Mouse (Mus musculus): ENCODE results near the gene Fgfr2.

Fgfr2 gene

DNA sequence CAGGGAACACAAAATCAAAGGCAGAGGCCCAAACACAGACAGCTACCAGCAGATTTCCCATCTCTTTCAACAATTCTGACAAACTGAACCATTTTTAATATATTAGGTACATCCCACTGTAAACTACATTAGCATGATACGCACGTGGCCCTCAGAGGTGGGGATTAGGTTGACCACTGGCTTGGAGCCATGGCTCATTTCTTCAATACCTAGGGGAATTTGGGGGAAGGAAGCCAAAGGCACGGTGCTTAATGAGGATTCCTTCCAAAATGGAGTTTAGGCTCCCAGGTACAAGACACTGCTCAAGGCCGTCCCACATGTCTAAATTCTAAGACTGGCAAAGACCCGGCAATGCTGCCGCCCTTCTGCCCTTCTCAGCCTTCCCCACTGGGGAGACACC lies 120.9 kb downstream of the Fgfr2 start:
- no peak for DNase-seq

DNA sequence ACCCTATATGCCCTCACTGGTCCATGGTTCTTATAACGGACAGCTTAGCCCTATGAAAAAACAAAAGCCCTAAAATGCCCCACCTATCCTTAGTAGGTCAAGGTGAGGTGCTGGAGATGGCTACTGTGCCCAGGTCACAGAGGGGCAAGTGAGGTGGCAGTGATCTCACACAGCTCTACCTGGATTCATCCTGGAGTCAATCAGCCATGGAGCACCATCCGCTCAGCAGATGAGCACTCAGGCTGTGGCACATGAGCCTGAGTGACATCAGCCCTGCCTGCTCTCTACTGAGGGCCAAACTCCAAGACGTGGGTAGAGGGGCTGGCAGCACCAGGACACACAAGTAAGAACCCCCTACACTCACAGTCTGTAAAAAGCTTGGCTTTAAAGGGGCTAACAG lies 121.8 kb downstream of the Fgfr2 start:
- peak in 1 of 2 experiments; percentile 22 for DNase-seq

DNA sequence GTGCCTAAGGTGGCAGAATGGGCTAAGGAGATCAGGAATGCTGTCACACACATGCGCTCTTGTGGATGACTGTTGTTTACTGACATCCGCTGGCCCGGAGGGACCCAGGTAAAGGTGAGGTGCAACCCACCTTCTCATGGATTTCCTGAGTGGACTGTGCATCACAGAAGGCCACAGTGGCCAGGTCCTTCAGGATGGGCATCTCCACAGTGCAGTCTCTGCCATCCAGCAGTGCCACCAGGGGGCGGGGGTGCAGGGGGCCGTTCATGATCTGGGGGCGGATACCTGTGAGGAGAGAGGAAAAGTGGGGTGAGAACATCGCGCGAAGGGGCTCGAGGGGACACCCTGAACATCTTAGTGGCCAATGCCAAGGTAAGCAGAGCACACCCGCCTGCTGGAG lies 124.1 kb downstream of the Fgfr2 start:
- peak in 1 of 2 experiments; percentile 8 for DNase-seq

DNA sequence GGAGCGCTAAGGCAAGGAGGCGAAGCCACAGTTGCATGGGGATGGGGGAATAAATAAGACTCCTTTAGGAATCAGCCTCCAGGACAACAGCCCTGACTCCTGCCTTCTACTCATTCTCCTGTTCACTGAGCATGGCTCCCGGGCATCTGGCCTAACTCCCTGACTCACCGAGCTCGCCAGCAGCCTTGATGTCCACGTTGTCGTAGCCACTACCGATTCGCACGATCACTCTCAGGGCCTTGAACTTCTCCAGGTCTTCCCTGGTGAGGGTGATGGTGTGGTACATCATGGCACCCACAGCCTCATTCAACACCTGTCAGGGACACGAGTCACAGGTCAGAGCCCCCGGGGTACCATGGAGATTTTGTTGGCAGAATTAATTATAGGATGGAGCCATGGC lies 124.5 kb downstream of the Fgfr2 start:
- peak in 1 of 2 experiments; percentile 17 for DNase-seq

DNA sequence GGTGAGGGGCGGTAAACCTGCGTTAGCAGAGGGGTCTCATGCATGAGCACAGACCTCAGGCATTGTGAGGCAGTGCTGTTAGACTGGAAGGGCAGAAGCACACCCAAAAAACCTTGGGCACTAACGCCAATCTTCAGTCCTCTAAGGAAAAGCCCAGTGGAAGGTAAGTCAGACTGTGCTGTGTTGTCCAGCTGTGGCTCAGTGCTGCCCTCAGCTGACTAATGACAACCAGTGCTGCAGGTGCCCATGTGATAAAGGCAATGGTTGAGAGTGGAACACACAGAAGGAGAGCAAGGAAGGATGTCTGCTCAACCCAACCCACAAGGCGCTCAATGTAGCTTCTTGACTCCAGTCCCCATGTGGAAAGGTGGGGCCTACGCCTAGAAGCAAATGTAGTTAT lies 126.8 kb downstream of the Fgfr2 start:
- DNase-seq = peak in 1 of 2 experiments; percentile 27

DNA sequence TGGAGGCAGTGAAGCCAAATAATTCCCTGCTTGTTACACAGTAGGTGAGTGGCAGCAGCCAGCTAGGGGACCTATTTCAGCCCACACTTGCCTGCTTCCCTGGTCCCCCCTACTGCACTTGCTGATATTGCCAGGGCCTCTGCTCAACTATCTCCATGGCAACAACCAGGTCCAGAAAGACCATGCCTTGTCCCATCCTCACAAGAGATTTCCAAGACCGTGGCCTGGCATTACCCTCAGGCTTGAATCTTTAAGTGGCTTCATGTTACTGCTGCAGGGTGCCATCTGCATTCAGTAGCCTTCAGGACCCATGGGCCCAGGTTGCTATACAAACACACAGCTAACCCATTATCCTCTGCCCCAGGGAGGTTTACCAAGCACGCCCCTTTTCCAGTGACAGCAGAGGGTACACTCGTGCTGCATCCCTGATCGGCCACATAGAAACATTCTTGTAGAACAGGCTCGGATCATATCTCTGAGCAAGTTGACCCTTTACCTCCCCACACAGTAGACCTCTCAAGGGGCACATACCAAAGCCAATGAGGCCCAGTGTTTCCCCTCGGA lies 128.4 kb downstream of the Fgfr2 start:
- peak in 1 of 2 experiments; percentile 5 for DNase-seq

DNA sequence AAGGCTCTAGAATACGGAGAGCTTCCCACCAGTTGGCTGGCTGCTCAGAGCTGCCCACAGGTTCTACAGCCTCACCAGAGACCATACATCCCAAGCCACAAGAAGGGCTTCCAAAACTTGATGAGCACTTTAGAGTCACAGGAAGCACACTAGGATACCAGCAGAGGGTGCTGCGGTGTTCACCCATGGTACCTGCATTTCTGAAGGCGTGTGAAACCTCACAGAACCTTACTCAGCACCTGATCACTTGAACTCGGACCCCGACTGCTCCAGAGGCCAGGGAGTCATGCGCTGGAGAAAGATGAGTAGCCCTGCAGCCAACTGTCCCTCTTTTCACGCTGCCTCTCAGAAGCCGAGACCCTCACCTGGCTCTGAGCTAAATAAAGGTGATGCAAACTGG lies 129.0 kb downstream of the Fgfr2 start:
- DNase-seq = peak in 1 of 2 experiments; percentile 15

DNA sequence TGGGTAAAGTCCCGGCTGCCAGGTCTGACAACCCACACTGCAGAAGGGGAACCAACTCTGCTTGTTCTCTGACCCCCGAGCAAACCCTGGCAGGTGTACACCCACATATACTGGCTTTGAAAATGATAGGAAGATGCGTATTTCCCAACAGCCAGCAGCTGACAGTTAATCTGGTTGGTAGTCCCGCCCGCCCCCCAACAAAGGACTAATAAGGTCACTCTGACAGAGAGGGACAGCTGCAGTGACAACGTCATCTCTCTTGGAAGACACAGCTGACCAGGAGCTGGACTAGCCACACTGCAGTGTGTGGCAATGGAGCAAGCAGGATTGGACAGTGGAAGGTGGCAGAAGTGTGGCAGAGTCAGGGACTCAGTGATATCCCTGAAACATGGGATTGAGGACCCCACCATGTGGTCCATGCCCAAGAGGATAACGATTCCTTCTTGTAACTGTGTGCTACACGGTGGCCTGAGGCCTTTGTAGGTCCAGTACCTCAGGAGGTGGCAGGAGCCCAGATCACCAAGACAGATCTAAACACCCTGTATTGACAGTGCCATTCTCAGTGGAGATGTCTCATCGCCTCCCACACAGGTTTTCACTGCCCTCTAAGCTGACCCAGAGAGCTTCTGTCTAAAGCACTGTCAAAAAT lies 130.1 kb downstream of the Fgfr2 start:
- DNase-seq = peak in 1 of 2 experiments; percentile 8

DNA sequence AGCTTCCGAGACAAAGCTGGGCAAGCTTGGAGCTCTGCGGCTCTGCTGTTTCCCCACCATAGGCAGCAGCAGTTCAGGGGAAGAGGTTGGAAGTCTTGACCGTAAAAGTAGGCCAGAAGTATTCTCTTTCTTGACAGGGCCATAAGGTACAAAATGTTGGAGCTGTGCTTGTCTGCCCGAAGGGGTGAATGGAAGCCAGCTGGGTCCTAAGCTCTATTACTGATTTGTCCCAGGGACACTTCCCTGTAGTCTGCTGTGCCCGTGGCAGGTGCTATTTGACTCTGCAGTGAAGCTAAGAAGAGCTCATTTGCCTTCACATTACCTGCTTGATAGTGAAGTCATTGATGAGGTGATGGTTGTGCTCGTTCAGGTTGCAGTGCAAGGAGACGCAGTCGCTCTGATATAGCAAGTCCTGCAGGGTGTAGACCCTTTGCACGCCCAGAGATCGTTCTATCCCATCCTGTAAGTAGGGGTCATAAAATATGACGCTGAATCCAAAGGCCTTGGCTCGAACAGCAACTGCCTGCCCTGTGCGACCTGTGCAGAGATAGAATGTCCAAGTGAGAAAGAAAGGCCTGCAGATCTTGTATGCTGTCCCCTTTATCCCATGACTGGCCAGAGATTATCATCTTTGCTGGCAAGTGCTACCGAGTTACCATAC lies 131.8 kb downstream of the Fgfr2 start:
- DNase-seq = peak in 1 of 2 experiments; percentile 8

DNA sequence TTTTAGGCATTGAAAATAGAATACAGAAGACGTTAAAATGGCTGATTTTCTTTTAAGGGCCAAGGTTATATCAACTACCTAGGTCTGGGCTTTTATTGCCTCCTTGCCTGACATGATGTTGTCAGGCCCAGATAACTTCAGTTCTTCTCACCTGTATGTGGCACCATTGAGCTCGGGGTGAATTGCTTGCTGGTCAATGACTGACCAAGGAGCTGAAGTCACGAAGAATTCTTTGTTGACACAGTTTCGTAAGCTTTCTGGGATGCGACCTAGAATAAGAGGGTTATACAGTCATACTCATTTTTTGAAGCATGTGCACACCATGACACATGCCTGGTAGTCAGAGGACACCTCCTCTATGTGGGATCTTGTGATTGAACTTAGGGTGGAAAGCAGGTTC lies 133.3 kb downstream of the Fgfr2 start:
- DNase-seq = peak in 1 of 2 experiments; percentile 3

DNA sequence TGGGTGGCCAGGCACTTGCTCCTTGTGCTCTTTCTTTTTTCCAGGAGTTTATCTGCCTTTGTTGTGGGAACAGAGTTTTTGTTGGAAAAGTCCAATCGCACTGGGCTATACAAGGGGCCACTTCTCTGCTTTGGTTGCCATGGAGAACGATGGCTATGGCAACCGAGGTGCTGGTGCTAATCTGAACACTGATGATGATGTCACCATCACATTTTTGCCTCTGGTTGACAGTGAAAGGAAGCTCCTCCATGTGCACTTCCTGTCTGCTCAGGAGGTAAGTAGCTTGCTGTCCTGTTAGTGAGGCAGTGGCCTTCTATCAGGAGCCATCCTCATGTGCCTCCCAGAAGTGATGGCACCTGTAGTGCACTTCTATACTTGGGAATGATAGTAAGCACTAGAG lies 140.5 kb downstream of the Fgfr2 start:
- DNase-seq = no peak

DNA sequence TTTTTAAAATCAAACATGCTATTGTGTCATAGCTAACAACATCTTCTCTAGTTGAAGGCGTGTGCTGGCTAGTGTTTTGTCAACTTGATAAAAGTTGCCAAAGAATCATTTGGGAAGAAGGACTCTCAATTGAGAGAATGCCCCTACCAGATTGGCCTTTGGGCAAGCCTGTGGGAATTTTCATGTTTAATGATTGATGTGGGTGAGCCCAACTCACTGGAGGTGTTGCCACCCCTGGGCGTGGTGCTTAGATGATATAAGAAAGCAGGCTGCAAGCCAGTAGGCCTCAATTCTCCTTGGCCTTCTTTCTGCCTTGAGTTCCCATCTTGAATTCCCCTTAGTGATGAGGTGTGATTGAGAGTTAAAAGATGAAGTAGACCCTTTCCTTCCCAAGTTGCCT lies 145.2 kb downstream of the Fgfr2 start:
- no peak for DNase-seq

DNA sequence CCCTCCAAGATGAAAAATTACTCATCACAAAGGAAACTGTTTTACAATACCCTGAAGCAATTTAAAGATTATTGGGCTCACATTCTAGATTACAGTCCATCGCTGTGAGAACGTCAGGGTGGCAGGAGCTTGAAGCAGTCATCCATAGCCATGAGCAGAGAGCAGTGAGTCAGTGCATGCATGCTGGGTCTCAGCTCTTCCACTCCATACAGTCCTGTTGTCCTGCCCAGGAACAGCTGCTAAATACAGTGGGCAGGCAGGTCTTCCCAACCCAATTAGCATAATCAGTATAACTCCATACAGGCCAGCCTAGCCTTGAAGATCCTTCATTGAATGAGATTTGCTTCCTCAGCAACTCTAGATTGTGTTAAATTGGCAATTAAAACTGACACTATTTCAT lies 147.1 kb downstream of the Fgfr2 start:
- DNase-seq = peak in 1 of 2 experiments; percentile 18

DNA sequence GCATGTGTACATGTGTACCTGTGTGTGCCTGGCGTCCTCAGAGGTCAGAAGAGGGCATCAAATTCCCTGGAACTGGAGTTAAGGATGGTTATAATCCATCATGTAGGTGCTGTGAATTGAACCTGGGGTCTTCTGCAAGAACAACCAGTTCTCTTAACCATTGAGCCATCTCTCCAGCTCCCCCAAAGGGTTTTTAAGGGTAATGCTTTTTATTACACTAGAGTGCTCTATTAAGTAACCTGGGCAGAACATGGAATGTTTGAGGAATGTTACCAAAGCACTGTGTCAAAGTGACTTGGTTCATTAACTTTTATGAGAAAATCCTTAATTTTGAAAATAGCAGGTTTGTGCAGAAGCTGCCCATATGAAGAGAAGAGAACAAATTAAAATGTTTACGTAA lies 151.1 kb downstream of the Fgfr2 start:
- DNase-seq = no peak

DNA sequence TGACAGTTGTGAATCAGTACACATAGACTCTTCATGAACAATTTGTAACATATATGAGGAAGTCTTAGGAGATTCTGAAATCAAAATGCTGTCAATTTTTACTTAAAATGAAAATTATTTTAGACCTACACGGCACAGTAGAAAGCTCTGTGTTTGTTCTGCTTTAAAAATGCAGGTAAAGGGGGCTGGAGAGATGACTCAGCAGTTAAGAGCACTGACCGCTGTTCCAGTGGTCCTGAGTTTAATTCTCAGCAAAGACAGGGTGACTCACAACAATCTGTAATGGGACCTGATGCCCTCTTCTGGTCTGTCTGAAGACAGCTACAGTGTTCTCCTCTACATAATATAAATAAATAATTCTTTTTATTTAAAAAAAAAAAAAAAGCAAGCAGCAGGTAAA lies 157.4 kb downstream of the Fgfr2 start:
- no peak for DNase-seq

DNA sequence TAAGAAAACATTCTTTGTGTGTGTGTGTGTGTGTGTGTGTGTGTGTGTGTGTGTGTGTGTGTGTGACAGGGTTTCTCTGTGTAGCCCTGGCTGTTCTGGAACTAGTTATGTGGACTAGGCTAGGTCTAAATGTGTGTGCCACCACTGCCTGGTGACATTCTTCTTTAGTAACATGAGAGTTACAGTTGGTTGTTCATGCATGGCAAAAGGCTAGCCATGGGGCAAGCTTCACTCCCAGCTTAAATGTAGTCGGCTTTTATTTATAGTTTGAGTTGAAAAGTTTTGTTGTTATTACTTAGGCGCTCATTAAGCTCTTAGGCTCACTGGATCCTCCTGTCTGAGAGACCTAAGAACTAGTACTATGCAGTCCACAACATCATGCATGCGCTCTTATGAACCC lies 158.8 kb downstream of the Fgfr2 start:
- no peak for DNase-seq

DNA sequence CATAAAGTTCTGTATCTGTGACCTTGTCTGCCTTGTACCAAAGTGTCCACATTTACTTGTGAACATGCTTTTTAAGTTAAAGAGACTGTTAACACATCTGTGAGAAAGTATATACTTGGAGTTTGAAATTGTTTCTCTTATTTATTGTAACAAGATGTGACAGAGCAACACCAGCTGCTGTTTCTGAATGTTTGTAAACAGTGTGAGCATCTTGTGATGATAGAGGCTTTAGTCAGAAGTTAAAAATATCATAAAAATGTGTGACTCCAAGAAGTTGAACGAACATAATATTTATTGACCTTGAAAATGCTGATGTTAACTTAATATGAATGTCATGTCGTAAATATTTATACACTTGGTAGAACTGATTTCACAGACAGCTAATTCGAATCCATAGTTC lies 172.5 kb downstream of the Fgfr2 start:
- DNase-seq = no peak

DNA sequence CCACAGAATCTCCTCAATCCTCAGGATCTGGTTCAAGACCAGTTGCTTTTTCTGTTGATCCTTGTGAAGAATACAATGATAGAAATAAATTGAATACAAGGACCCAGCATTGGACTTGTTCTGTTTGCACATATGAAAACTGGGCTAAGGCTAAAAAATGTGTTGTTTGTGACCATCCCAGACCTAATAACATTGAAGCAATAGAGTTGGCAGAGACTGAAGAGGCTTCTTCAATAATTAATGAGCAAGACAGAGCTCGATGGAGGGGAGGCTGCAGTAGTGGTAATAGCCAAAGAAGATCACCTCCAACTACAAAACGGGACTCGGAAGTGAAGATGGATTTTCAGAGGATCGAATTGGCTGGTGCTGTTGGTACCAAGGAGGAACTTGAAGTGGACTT lies 173.2 kb downstream of the Fgfr2 start:
- DNase-seq = no peak

DNA sequence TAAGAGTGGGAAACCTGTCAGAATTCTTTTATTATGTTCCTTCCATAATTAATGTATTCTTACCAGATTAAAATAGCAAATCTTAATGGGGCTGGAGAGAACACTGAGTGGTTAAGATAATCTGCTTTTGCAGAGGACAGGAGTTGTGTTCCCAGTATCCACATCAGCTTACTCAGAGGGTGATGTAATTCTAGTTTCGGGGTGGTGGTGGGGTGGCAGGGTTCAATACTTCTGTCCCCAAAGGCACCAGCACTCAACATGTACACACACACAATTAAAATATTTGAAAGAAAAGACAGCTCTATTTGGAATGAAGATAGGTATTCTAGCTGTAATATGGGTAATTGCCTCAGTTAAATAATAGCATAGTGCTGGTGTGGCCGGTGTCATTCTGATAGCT lies 182.6 kb downstream of the Fgfr2 start:
- DNase-seq = no peak

DNA sequence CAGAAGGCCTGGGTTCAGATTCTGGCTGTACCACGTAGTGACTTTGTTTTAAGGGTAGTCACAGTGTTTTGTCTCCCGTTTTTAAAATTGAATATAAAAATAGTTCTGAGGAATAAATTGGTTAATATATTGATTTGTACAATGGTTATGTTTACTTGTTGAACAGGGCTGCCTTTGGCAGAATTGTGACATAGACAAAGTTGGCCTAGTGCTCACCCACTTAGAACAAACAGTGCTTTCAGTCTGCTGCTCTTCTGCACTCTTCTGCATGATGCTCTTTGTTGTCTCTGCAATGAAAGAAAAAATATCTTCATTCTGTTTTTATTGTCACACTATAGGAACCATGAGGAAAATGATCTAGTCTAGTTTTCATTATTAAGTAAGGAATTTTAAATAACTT lies 184.0 kb downstream of the Fgfr2 start:
- no peak for DNase-seq

DNA sequence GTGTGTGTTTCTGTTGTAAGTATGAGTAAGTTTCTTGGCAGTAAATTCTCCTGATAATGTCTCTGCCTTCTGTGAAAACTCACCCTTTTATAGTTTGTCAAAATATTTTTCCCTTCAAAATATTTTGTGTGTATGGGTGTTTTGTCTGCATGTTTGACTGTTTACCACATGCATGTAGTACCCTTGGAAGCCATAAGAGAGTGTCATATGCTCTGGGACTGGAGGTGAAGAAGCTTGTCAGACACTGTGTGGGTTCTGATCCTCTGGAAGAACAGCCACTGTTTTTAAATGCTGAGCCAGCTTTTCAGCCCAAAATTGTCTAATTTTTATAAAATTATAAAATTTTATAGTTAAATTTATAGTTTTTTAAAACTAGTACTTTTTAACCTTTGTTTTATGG lies 188.4 kb downstream of the Fgfr2 start:
- DNase-seq = no peak

DNA sequence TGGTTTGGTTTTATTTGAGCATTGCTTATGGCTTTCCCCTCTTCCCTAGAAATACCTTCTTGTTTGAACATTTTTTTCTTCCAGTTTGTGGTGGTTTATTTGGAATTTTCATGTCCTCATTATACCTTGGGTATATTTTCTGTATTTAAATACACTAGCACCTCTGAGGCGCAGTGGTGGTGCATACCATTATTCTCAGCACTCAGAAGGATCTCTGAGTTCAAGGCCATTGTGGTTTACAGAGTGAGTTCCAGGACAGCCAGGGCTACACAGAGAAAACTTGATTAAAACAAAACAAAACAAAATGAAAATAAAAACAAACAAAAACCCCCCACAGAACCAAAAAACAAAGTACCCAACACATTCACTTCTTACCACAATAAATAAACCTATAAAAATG lies 189.8 kb downstream of the Fgfr2 start:
- DNase-seq = no peak

DNA sequence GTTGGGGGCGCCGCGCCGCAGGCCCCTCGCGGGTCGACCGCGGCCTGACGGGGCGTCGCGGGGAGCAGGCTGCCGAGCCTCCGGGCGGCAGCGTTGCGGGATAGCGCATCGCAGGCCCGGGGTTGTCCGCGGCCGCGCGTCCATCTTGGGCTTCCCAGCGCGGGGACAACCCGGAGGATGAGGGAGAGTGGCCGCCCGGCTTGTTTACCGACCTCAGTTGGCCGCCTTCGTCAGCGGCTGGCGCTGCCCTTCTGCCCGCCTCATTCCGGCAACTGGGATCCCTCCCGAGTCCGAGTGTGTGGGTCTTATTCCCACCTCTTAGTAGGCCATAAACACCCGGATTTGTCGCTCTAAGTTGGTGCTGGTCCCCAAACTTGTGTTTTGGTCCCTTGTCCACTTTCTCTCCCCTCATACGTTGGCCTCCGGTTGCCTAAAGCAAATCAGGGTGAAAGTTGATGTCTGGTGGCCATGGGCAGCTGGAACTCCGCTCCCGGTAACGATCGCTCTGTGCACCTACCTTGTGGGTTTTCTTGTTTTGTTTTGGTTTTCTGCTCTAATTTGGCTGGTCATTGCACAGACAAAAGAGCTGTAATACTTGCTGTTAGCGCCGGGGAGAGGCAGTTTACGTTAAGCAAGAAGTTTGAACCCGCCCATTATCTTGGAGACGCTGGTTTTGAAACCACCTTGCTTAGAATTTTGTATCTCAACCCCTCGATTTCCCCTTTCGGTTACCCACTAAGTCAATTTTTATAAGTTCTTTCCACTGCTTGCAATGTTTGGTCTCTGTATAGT lies 191.4 kb downstream of the Fgfr2 start:
- DNase-seq = peak in 1 of 2 experiments; percentile 71
